Mouse (Mus musculus) hindbrain, embryonic 12.5 days (tissue): ENCODE measurements around the gene Atxn1. TPM values are rescaled to one million over a fixed set of nuclear protein-coding genes. Genes with fewer than 3 reads are reported as not detected.

ENCODE experiments used
- ATAC-seq: fragments of 200-750 bp; cut with Nextera tagmentation; 2 replicates; pipeline ENCODE4 v1.8.0; 2017; ENCODE audit warnings: moderate TSS enrichment; ENCODE audit not compliant: low FRiP score
- H3K27ac ChIP-seq: fragments of 300-500 bp; sonication (generic); 2 replicates; pipeline ENCODE4 v1.5.1; 2016; ENCODE audit warnings: mild to moderate bottlenecking
- H3K27me3 ChIP-seq: fragments of 300-500 bp; sonication (generic); 2 replicates; pipeline ENCODE4 v1.6.1; 2016; ENCODE audit warnings: mild to moderate bottlenecking
- H3K36me3 ChIP-seq: fragments of 300-500 bp; sonication (generic); 2 replicates; pipeline ENCODE4 v1.6.1; 2016; ENCODE audit warnings: mild to moderate bottlenecking
- H3K4me1 ChIP-seq: fragments of 300-500 bp; sonication (generic); 2 replicates; pipeline ENCODE4 v1.6.1; 2016
- H3K4me2 ChIP-seq: fragments of 300-500 bp; sonication (generic); replicated peaks from 2 replicates; pipeline ENCODE4 v1.6.1; 2016; ENCODE audit warnings: mild to moderate bottlenecking
- H3K4me3 ChIP-seq: fragments of 300-500 bp; sonication (generic); 2 replicates; pipeline ENCODE4 v1.5.1; 2016; ENCODE audit warnings: mild to moderate bottlenecking
- H3K9ac ChIP-seq: fragments of 300-500 bp; sonication (generic); 2 replicates; pipeline ENCODE4 v1.6.1; 2016; ENCODE audit warnings: mild to moderate bottlenecking, moderate library complexity
- H3K9me3 ChIP-seq: fragments of 300-500 bp; sonication (generic); replicated peaks from 2 replicates; pipeline ENCODE4 v1.6.1; 2016; ENCODE audit warnings: mild to moderate bottlenecking
- WGBS: fragments of 180-500 bp; shearing (Covaris S2); methylation state at CpG from one replicate; pipeline ENCODE4 v1.1.7; 2016; 5-methylcytosine and 5-hydroxymethylcytosine counted together
- polyA plus RNA-seq: library from polyadenylated mRNA; unstranded; fragments of >200 nt; fragmentation: Nextera tagmentation; extraction: Ambion mirVana; gene quantifications from 2 replicates; pipeline ENCODE4 v1.2.1, GENCODE M21; 2016

The Atxn1 gene
- polyA plus RNA-seq, 1 experiment from 2014 or later, result 5.0 TPM

DNA sequence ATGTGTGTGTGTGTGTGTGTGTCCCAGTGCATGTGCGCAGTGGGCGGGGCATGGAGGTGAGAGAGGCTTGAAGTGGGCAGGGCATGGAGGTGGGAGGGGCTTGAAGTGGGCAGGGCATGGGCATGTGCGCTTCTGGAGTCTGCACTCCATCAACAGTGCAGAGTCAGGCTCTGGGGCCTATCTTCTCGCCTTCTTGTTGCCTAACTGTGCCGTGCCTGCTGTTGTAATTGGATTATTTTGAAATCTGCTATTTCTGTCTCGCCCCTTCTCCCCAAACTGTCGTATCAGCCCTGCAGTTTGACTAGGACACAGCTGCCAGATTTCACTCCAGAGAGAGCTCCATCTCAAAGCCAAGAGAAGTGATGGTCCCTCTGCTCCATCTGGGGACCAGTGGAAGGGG, 178.4 kb downstream of the Atxn1 start:
- H3K4me3 ChIP-seq, result no peak overlapping the region
- no peak overlapping the region for H3K27ac ChIP-seq
- no peaks in the 10 kb centered on the region for H3K4me1 ChIP-seq
- H3K4me2 ChIP-seq, result no peak overlapping the region
- H3K27me3 ChIP-seq, result no peaks in the 10 kb centered on the region
- no peak for ATAC-seq
- no peak overlapping the region for H3K9ac ChIP-seq
- no peaks in the 10 kb centered on the region for H3K36me3 ChIP-seq
- WGBS, result 87% methylated on average over 7 of the region's 7 CpGs
- no peaks in the 10 kb centered on the region; the same call in 1 of the 2 replicates for H3K9me3 ChIP-seq

DNA sequence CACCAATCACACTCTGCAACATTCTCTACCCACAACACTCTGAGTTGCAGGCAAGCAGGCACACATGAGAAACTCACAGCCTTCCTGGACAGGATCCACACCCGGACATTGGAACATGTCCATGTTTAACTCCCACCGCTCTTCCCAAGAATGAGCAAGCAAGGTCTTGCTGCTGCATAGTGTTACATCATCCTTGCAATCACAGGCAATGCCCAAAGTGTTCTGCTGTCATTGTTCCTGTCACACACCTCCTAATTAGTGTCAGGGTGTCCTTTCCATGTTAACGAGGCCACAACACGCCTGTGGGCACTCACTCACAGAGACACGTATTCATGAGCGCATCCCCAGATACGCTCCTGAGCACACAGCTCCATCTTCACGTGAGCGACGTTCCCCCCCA, 181.1 kb downstream of the Atxn1 start:
- no peaks in the 10 kb centered on the region; the same call in 1 of the 2 replicates for H3K9me3 ChIP-seq
- H3K9ac ChIP-seq, result no peak overlapping the region
- H3K4me1 ChIP-seq, result no peaks in the 10 kb centered on the region
- H3K4me3 ChIP-seq, result no peak overlapping the region
- H3K36me3 ChIP-seq, result no peaks in the 10 kb centered on the region
- no peak overlapping the region for H3K4me2 ChIP-seq
- WGBS, result 77% methylated on average over 10 of the region's 10 CpGs
- no peak for ATAC-seq
- no peak overlapping the region for H3K27ac ChIP-seq
- no peaks in the 10 kb centered on the region for H3K27me3 ChIP-seq

DNA sequence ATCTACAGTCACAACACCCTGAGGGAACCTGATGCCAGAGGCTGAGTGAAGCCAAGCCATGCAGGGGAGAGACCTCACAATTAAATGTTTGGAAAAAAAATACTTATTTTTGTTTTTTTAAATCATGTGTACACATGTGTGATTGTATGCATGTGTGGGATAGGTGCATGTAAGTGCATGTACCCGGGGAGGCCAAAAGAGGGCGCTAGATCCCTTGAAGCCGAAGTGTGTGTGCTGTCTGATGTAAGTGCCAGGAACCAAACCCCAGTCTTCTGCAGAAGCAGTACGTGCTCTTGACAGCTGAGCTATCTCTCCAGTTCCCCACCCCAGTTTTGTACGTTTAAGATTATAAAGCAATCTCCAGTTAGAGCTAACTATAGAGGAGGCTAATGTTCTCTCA, 186.1 kb downstream of the Atxn1 start:
- H3K9ac ChIP-seq, result no peak overlapping the region
- no peak overlapping the region for H3K4me3 ChIP-seq
- no peaks in the 10 kb centered on the region; the same call in 1 of the 2 replicates for H3K9me3 ChIP-seq
- no peak overlapping the region for H3K4me2 ChIP-seq
- no peak overlapping the region for H3K27ac ChIP-seq
- H3K36me3 ChIP-seq, result no peaks in the 10 kb centered on the region
- ATAC-seq, result no peak
- 88% methylated on average over 5 of the region's 5 CpGs for WGBS
- H3K27me3 ChIP-seq, result no peaks in the 10 kb centered on the region
- 0 out of 2 replicates have a peak, but pooled peaks cover 7% of the 10 kb centered on the region for H3K4me1 ChIP-seq

DNA sequence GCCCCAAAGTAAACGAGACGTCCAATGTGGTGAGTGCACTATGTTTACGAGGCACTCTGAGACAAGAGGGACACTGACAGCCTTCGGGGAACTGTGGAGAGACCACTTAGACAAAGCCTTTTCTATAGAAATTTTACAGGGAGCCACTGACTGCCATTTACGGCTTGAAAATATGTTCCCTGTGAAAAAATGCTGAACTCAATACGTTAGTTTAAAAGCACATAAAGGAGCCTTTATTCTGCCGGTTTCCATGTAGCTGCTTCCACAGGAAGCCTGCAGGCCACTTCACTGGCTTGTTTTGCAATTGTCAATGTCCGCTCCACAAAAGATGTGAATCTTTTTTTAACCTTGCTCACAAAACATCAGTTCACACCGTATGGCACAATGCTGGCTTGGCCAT, 186.6 kb downstream of the Atxn1 start:
- ATAC-seq, result no peak
- Histone ChIP-seq H3K4me2 (no peak overlapping the region), H3K27me3 (no peaks in the 10 kb centered on the region), H3K9ac (no peak overlapping the region), H3K4me1 (0 out of 2 replicates have a peak, but pooled peaks cover 10% of the 10 kb centered on the region), H3K4me3 (no peak overlapping the region), H3K36me3 (no peaks in the 10 kb centered on the region), H3K27ac (peak overlapping the region; percentile 3; the same call in 1 of the 2 replicates), H3K9me3 (no peaks in the 10 kb centered on the region; the same call in 1 of the 2 replicates)
- WGBS, result 40% methylated on average over 9 of the region's 9 CpGs

DNA sequence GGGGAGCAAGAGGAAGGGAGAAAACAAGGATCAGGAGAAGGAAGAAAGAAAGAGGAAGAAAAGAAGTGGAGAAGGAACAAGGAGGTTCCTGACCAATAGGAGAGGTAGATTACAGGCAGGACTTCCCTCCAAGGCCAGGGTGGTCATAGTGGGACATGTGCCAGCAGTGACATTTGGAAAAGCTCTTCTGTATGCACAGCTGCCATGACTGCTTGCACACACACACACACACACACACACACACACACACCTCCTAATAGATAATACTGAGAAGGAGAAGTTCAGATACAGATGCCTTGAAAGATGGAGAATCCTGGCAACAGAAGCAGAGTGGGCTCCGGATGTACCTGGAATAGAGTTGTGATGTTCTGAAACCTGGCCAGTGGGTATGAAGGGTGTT, 189.3 kb downstream of the Atxn1 start:
- H3K36me3 ChIP-seq, result no peaks in the 10 kb centered on the region
- no peak overlapping the region for H3K4me3 ChIP-seq
- no peaks in the 10 kb centered on the region for H3K9me3 ChIP-seq
- ATAC-seq, result no peak
- no peak overlapping the region for H3K27ac ChIP-seq
- no peak overlapping the region for H3K4me2 ChIP-seq
- H3K4me1 ChIP-seq, result 0 out of 2 replicates have a peak, but pooled peaks cover 10% of the 10 kb centered on the region
- 95% methylated on average over 1 of the region's 1 CpGs for WGBS
- H3K27me3 ChIP-seq, result no peaks in the 10 kb centered on the region
- no peak overlapping the region for H3K9ac ChIP-seq

DNA sequence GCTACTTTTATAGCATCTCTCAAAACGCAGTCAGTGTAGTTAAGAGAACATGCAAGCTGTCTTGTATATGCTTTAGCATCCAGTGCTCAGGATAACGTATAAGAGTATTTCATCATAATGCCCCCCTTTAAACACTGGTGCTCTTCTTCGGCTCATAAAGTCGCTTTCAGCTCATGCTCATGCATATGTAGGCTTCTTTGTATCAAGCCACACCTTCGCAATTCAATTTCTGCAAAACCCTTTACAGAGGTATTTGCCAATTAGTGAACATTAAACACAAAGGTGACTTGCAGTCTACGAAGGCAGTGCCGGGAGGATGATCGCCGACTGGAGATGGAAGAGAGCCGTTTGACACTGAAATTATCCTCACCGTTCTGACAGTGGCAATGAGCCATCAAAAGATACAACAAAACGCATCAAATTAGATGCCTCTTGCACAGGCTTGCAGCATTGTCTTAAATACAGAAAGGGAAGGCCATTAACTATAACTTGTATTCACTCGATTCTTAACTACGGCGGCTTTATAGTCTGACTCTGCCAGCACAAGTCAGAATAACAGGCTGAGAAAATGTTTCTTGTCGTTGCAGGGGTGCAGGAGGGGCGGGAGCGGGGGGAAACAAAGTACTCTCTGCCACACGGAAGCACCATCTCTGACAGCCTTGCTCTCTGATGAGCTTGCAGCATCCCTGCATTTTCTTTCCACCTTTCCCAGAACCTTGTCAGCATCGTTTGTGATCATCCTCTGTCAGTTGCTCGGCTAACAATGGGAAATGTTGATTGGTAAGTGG, 191.2 kb downstream of the Atxn1 start:
- WGBS, result 71% methylated on average over 21 of the region's 21 CpGs
- 0 out of 2 replicates have a peak overlapping the region, but pooled peaks have one; percentile 4 for H3K9ac ChIP-seq

DNA sequence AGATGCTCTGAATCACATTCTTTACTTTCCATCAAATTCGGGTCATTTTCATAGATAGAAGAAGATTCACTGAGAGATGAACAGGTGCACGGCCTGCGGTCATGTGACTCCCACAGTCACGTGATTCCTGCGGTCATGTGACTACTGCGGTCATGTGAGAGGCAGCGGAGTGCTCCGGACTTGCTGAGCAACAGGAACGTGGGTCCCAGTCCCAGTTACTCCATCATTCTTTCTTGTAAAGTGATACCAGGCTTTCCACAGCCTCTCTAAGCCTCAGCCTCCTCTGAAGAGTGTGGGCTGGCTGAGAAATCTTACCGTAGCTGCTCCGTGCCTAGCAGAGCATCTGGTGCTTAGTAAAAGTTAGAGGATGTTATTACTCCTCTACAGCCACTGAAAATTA, 195.1 kb downstream of the Atxn1 start:
- H3K4me2 ChIP-seq, result no peak overlapping the region
- H3K9me3 ChIP-seq, result no peaks in the 10 kb centered on the region
- no peak for ATAC-seq
- H3K4me1 ChIP-seq, result 0 out of 2 replicates have a peak, but pooled peaks cover 6% of the 10 kb centered on the region
- H3K36me3 ChIP-seq, result no peaks in the 10 kb centered on the region
- WGBS, result 94% methylated on average over 11 of the region's 11 CpGs
- no peak overlapping the region for H3K4me3 ChIP-seq
- no peak overlapping the region for H3K9ac ChIP-seq
- no peaks in the 10 kb centered on the region for H3K27me3 ChIP-seq
- H3K27ac ChIP-seq, result no peak overlapping the region

More for the DNA sequence above, 191.2 kb downstream of the Atxn1 start:
- no peaks in the 10 kb centered on the region for H3K36me3 ChIP-seq
- H3K27ac ChIP-seq, result peak overlapping the region; percentile 30; the same call in 1 of the 2 replicates
- no peak overlapping the region for H3K4me3 ChIP-seq
- H3K9me3 ChIP-seq, result no peaks in the 10 kb centered on the region
- H3K4me1 ChIP-seq, result 0 out of 2 replicates have a peak, but pooled peaks cover 10% of the 10 kb centered on the region
- no peak for ATAC-seq
- H3K27me3 ChIP-seq, result no peaks in the 10 kb centered on the region
- no peak overlapping the region for H3K4me2 ChIP-seq

DNA sequence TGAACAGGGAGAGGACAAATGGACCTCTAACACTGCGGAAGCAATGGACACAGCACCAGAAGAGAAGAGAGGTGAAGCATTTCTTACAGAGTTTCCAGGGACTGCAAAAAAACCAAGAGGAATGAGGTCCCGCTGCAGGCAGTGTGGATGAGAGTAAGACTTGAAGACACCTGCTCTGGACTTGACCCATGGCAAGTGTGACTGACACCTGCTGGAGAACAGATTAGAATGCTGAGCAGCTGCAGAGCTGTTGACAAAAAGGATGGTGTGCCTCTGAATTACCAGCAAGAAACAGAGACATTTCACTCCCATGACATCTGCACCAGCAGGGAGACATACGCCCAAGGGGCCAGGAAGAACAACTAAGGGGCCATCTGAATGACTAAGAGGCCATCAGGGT, 196.6 kb downstream of the Atxn1 start:
- no peak overlapping the region for H3K27ac ChIP-seq
- H3K4me3 ChIP-seq, result no peak overlapping the region
- H3K9me3 ChIP-seq, result no peaks in the 10 kb centered on the region
- H3K9ac ChIP-seq, result no peak overlapping the region
- no peaks in the 10 kb centered on the region for H3K4me1 ChIP-seq
- H3K27me3 ChIP-seq, result no peaks in the 10 kb centered on the region
- no peaks in the 10 kb centered on the region for H3K36me3 ChIP-seq
- ATAC-seq, result no peak
- no peak overlapping the region for H3K4me2 ChIP-seq
- WGBS, result 84% methylated on average over 3 of the region's 3 CpGs

DNA sequence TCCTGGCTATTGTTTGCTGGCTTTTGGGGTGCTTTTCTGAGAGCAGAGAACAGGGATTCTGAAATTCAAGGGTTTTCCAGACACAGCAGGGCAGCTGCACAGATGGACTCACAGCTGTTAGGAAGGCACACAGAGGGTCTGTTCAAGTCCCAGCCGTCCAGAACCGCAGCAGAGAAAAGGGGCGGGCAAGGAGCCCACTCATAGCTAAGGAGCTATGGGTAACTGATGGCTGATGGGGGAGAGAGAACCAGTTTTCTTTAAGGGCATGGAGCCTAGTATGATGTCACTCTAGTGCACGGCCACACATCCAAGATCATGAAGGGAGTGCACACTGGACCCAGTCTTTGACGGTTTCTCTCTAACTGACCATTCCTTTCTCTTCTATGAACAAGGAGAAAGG, 200.5 kb downstream of the Atxn1 start:
- 82% methylated on average over 5 of the region's 5 CpGs for WGBS
- Histone ChIP-seq H3K27me3 (no peaks in the 10 kb centered on the region), H3K4me1 (no peaks in the 10 kb centered on the region), H3K9ac (no peak overlapping the region), H3K27ac (no peak overlapping the region), H3K9me3 (no peaks in the 10 kb centered on the region), H3K4me3 (no peak overlapping the region), H3K4me2 (no peak overlapping the region), H3K36me3 (no peaks in the 10 kb centered on the region)
- no peak for ATAC-seq

DNA sequence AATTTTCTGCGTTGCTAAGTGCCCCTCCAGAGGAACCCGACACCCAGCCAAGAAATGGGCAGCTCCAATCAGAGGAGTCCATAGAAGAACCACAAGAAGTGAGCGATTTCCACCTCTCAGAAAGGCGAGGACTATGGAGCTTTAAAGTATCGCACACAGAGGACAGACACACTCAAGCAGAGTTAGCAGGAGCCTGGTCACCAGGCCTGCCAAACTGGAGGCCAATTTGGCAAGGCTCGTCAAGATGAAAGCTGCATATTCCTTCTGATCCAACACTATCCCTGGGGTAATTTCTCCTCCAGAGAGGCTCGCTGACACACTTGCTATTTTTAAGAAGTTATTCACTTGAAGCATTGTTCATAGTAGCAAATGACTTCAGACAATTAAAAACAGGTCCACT, 202.5 kb downstream of the Atxn1 start:
- no peak overlapping the region for H3K27ac ChIP-seq
- WGBS, result 75% methylated on average over 7 of the region's 7 CpGs
- H3K4me2 ChIP-seq, result no peak overlapping the region
- H3K4me1 ChIP-seq, result no peaks in the 10 kb centered on the region
- ATAC-seq, result no peak
- no peak overlapping the region for H3K9ac ChIP-seq
- no peaks in the 10 kb centered on the region for H3K27me3 ChIP-seq
- H3K36me3 ChIP-seq, result no peaks in the 10 kb centered on the region
- H3K4me3 ChIP-seq, result no peak overlapping the region
- no peaks in the 10 kb centered on the region for H3K9me3 ChIP-seq

DNA sequence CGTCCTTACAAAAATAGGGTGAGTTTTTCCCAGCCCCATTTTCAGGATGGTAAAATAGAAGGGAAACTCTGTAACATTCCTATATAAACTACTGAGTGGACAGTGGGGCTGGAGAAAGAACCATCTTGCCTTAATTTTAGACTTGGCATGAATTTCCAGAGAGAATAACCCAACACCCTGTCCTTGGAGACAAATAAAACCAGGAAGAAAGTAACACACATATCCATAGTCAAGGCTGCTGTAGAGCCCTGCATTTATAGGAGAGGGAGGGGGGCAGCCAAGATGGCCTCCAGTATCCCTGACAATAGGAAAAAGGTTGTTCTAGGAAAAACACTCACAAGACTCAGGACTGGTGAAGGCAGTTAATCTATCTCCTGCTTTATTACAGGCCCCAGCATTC, 210.3 kb downstream of the Atxn1 start:
- Histone ChIP-seq H3K9ac (no peak overlapping the region), H3K4me3 (no peak overlapping the region), H3K4me2 (no peak overlapping the region), H3K27ac (no peak overlapping the region), H3K36me3 (no peaks in the 10 kb centered on the region), H3K4me1 (0 out of 2 replicates have a peak, but pooled peaks cover 3% of the 10 kb centered on the region), H3K9me3 (no peaks in the 10 kb centered on the region), H3K27me3 (no peaks in the 10 kb centered on the region)
- 100% methylated on average over 1 of the region's 1 CpGs for WGBS
- ATAC-seq, result no peak

DNA sequence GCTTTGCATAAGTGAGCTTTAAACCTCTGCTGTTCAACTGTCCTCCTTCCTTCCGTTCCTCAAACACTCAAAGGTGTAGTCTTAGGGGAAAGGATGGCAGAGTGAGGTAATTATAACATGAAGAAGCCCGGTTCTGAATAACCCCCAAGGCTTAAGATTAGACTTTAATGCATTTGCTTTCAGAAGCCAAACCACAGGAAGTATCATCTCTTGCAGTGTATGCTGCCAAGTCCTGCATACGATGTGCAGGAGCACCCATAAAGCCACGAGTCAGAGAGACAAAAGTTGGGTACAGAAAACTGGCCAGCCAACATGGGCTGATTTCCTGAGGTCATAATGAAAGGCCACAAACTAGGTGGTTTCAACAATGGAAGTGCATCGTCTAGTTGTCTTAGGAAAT, 212.3 kb downstream of the Atxn1 start:
- ATAC-seq, result no peak
- Histone ChIP-seq H3K9ac (no peak overlapping the region), H3K4me2 (no peak overlapping the region), H3K27me3 (no peaks in the 10 kb centered on the region), H3K27ac (no peak overlapping the region), H3K4me1 (0 out of 2 replicates have a peak, but pooled peaks cover 3% of the 10 kb centered on the region), H3K36me3 (no peaks in the 10 kb centered on the region), H3K9me3 (no peaks in the 10 kb centered on the region), H3K4me3 (no peak overlapping the region)
- WGBS, result 86% methylated on average over 5 of the region's 5 CpGs

DNA sequence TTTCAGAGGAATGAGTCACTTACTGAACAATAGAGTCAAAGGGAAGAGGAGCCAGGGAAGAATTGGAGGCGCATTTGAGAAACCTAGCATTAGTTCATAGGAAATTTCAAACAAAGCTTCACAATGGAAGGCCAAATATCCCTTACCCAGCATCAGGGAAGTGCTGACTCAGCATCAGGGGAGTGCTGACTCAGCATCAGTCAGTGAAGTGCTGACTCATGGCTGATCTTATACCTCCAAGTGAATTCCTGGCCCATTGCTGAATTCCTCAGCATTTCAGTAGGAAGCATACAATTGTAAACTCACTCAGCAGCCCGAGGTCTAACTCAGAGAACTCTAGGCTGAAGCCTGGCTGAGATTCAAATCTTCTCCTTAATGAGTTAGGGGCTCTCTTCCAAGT, 213.6 kb downstream of the Atxn1 start:
- no peak overlapping the region for H3K4me2 ChIP-seq
- H3K27ac ChIP-seq, result no peak overlapping the region
- H3K4me1 ChIP-seq, result peaks cover 7% of the 10 kb centered on the region; the same call in 1 of the 2 replicates
- H3K4me3 ChIP-seq, result no peak overlapping the region
- no peaks in the 10 kb centered on the region for H3K9me3 ChIP-seq
- H3K27me3 ChIP-seq, result no peaks in the 10 kb centered on the region
- ATAC-seq, result no peak
- H3K36me3 ChIP-seq, result no peaks in the 10 kb centered on the region
- 75% methylated on average over 2 of the region's 2 CpGs for WGBS
- H3K9ac ChIP-seq, result no peak overlapping the region
